Mouse (Mus musculus): Measurements from ENCODE around the gene Nedd9.
"Not testable (repeated sequence)": the region's sequence is repeated elsewhere in the genome, so short reads cannot be mapped to it uniquely, and the experiment has no call there.

Nedd9 gene

DNA sequence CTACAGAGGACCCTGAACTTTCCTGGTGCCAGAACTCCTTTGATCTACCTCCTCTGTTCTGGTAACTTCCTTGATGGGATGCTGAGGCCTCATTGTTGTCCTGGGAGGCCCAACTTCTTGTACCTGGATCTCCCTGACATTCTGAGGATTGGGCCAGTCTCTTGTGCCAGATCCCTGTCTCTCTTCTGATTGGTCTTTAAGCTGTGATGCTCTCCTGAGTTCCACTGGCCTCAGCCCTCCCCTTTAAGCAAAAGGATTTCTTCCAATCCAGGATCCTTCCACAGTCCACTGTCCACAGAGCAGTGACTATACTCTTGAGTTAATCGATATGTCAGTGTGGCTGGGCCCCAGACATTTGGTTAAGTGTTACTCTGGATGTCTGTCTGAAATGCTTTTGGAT is 112.3 kb downstream of the Nedd9 start:
- DNase-seq (ENCODE audit: low read depth, low spot score) = no peak

DNA sequence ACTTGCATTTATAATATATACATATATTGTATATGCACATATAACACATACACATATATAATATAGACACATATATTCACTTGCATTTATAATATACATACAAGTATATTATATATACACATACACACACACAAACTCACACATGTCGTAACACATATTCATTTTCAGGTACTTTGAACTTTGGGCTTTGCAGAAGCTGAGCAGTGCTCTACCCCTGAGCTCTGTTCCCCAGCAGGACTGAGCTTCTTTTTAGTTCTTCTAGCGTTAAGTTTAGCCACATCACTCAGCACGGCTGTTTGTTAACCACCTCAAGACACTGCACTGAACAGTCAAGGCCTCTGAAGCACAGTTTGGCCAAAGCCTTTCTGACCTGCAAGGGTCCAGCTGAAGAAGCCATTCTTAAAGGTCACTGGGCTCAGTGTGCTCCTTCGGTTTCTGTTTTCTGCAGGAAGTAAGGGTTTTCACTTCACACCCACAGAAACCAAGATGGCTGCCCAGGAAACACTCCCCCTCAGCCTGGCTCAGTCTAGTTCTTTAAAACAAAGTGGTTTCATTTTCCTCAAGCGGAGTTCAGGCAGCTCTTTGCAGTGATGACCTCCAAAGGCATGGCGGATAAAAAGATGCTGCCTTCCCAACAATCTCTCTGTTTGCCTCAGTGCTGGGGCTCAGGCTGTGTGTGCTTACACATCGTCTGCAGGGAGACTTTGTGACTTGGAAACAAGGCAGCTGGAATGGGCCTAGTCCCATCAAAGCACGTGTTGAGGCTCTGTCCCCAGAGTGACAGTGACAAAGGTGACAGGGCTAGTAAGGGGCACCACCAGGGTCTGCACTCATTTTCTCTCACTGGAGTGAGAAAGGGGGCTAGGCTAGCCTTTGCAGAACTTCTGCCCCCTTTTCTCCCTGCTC is 114.4 kb downstream of the Nedd9 start:
- no peak for DNase-seq (ENCODE audit: low read depth, low spot score)

DNA sequence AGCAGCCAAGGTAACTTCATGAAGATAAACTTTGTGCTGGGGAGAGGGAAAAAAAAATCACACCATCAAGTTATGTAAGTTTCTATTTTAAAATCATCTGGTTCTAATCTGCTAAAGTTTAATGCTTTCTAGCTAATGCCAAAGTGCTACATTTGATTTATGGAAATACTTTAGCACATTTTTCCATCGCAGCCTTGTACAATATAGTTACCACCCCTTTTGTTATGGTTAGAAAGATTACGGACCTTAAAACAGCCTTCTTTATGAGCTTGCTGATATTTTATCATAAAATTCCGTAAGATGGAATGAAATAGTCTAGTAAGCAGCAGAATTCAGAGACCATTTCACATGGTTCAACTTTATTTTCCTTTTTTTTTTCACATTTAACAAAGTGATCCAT is 115.6 kb downstream of the Nedd9 start:
- DNase-seq (ENCODE audit: low read depth, low spot score) = no peak

DNA sequence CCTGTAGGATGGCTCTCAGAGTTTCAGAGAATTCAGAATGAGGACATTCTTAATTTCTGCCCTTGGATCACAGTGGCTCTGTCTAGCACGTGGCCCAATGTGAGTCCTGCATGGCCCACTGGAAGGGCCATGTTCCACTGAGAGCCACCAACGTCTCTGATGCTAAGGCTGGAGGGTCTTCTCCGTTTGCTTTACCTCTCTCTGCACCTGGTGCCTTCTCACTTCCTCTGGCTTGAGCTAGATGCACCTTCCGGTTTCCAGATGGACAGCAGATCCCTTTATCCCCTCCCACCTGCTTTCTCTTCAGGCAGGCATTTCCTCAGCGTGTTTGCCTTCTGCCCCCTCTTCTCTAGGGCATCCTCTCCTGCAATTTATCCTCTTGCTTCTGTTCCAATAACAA is 118.5 kb downstream of the Nedd9 start:
- DNase-seq (ENCODE audit: low read depth, low spot score) = peak; percentile 12

DNA sequence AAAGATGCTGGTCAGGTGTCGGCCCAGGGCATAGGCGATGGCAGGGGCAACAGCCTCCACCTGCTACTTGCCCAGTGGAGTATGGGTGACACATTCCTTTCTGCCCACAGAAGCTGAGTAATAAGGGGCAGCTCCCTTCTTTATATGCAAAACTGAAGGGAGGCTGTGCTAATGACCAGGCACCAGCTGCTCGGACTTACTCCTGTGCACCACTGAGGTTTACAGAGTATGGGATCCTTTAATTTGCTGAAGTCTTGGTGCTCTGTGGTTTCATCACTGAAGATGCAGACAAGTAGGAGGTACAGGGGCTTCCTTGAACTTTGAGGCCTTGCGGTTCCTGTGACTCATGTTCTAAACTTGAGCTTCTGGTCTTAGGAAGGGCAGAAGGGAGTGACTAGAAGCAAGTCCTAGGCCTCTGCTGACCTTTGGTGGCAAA is 120.0 kb downstream of the Nedd9 start:
- DNase-seq (ENCODE audit: low read depth, low spot score) = peak; percentile 48

DNA sequence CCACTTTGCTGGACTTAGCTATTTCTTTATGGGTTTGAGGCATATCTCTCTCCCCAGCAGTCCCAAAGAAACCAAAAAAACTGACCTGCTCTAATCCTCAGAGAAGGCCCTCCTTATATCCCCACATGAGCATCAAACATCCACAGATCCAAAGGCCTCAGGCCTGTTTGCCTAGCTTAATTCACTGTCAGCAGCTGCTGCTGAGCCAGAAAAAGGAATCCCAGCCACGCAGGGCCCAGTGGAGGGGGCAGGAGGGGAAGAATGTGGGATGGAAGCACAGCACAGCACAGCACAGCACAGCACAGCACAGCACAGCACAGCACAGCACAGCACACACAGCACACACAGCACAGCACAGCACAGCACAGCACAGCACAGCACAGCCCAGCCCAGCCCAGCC is 120.6 kb downstream of the Nedd9 start:
- not testable (repeated sequence) for DNase-seq (ENCODE audit: low read depth, low spot score)

DNA sequence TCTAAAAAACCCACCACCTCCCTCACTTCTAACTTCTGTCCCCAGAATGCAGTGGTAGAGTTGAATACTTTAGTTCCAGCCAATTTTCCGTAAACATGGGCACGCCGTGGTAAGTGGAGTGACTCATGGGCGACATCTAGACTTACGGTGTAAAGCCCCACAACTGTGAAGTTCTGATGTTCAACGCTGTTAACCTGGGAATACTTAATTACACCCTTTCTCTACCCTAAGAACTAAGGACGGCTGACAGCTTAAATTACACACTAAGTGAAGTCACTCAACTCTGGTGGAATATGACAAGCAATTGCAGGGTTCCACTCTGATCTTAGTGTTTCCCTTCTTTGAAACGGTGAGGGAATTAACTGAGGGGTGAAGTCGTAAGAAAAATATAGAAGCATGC is 122.9 kb downstream of the Nedd9 start:
- no peak for DNase-seq (ENCODE audit: low read depth, low spot score)

DNA sequence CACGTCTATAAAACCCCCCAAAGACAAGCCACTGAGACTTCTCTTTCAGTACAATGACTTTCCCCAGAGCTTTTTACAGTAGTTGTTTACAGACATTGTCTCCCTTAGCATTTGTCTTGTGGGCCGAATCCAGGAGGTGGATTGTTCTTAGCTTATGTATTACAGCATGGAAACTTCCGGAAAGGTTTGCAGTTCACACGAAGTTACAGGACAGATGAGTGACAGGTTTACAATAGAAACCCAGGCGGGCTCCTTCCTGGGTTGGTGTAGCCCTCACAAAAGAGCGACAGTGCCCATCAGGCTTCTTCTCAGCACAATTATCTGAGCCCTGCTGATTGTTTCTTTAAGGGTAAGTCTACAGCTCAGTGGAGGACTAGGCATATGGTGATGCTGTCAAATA is 124.3 kb downstream of the Nedd9 start:
- DNase-seq (ENCODE audit: low read depth, low spot score) = no peak

DNA sequence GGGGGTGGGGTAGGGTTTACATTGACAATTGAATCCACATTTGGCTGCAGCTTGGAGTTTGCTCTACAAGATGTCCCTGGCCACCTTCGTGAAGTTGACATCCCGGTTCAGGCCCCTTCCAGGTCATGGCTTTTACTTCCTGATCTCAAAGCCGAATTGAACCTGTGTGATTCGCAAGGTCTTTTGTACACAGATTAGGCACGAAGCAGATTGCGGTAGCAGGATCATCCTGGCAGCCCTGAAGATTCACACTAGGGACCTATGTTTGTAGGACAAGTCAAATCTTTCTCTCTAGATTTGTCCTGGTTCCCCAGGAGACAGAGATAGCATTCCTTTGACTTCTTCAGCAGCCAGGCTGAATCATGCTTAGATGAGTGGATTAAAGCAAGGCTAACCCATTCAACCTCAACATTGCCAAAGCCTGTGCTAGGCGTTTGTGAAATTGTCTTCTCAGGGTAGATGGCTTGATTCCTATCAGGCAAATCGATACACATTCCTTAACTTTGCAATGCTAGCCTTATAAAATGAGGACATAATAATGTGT is 126.8 kb downstream of the Nedd9 start:
- no peak for DNase-seq (ENCODE audit: low read depth, low spot score)

DNA sequence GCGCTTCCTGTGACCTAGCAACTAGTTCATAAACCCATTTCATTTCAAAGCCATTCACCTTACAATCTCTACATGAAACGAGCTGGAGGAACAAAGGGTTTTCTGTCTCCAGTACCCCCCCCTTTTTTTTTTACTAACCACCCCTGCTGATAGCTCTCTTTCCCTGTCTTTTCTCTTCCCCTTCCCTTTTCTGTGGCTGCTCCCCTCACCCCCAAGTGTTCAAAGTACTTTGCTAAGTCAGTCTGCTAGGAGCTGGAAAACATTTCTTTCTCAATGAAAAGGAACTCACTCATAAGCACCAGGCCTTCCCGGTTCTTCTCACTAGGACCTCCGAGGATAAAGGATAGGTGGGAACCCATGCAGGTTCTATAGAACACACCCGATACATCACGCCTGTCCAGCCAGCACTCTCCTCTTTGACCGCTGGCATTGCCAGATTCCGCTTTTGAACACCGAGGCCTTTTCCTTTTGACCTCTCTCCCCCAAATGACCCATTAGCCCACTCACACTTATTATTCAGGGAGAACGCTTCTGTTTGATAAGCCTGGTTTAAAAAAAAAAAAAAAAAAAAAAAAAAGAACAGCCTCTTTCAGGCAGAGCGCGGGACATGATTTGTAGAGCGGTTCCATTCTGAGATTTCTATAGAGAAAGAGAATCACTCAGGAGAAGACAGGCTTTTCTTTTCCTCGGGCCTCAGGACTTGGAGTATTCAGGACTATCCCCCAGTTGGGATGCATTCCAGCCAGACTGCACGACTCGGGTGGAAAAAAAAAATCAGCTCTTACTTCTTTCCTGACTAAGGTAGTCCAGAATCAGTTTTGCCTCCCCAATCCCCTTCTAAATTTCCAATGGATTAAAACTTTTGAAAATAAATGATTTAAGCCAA is 127.6 kb downstream of the Nedd9 start:
- no peak for DNase-seq (ENCODE audit: low read depth, low spot score)

DNA sequence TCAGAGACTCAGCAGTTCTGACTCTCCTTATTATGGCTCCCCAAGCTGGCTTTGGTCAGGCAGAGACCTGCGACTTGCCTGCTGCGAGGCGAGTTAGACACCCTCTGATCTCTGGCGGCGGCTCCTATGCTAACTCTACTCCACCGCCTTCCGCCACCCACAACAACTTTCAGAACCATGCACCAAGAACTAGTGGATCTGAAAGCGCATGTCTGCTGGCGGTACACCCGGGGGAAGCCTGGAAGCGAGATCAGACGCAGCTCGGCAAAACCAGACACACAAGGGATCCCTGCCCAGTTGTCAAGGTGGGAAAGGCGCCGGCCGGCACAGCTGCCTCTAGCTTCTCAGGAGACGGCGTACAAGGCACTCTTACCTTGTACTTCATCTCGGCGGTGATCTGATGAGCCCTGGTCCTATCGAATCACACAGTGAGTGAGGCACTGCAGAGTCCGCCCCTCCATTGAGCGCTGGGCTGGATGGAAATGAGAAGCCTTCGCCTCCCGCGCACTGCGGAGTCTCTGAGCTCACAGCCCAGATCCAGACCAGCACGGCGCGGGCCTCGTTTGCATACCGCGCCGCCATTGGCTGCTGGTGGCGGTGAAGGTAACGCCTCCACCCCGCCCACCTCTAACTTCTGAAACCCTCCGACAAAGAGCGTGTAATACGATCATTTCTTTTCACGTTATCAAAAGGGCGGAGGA is 128.5 kb downstream of the Nedd9 start:
- DNase-seq (ENCODE audit: low read depth, low spot score) = peak; percentile 93

DNA sequence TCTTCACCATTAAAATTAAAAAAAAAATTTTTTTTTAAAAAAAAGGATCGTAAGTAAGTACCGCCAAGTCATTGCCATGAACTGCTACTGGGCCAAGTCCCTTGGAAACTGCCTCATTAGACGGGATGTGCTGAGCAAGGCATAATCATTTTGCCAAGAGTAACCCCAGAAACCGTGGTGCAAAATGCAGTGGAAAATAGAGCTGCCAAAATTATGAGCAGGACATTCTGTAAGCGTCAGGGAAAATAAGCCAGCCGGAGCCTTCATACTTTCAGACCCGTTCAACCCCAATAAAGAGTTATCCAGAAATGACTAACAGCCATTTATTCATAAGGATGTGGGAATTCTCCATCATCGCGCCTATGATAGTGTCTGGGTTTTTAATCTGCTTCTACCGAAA is 129.2 kb downstream of the Nedd9 start:
- DNase-seq (ENCODE audit: low read depth, low spot score) = no peak

DNA sequence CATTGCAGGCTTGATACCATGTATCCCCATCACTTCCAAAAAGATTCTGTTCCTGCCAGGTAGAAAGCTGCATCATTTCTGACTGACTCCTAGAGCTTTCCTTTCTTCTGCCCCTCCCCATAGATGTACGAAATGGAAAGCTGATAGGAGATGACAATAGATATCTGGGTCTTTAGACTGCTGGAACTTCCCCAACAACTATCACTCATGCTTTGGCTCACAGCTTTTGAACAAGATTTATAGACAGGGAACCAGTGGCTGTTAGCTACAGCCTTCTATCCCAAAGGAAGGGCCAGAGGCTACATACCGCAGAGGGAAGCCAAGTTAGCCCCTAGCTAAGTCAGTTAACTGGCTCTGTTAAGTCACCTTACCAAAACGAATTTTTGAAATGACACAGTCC is 129.6 kb downstream of the Nedd9 start:
- no peak for DNase-seq (ENCODE audit: low read depth, low spot score)

DNA sequence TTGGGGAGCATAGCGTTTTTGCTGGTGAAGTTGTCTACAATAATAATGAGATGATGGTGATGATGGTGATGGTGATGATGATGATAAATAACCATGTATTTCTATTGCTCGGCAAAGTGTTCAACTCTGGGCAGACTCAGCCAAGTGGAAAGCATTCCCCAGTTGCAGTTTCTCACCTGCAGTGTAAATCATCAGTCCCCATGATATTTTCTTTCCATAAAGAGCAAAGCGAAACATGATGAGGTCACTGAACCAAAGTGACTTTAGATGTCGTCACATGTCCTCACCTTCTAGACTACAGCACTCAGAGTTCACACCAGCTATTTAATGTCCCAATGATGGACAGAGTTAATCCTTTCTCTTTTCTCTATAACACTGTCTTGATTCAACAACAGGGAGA is 130.0 kb downstream of the Nedd9 start:
- no peak for DNase-seq (ENCODE audit: low read depth, low spot score)

DNA sequence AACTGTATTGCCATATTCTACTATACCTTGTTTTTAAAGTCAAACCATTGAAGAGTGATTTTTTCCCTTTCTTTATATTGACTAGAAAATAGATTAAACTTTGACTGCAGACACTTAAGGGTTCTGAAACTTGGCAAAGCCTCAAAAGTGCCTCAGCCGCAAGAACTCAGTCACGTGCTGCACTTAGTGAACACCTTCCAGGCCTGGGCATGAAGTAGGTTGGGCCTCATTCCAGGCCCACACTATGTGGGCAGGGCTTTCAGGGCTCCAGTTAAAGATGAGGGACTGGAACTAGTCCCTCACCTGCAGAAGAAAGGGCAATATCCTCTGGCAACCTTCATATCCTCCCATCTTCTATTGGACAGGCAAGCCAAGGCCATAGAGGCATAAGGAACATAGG is 131.6 kb downstream of the Nedd9 start:
- no peak for DNase-seq (ENCODE audit: low read depth, low spot score)

DNA sequence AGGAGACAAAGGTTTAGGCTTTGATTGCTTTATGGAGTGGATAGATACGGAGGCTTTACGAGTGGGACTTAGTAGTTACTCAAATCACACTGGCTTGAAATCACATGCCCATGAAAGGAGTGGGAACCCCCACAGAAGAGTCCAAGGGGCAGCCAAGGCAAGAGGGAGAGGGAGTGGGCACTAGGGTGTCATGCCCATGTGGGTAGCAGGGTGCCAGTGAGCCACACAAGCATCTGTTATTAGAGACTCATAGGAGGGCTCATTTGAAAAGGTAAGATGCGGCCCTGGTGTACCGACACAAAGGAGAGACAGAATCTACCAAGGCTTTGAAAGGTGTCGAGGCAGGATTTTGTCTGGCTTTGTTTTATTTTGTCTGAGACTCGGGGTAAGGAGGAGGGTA is 132.6 kb downstream of the Nedd9 start:
- DNase-seq (ENCODE audit: low read depth, low spot score) = no peak

DNA sequence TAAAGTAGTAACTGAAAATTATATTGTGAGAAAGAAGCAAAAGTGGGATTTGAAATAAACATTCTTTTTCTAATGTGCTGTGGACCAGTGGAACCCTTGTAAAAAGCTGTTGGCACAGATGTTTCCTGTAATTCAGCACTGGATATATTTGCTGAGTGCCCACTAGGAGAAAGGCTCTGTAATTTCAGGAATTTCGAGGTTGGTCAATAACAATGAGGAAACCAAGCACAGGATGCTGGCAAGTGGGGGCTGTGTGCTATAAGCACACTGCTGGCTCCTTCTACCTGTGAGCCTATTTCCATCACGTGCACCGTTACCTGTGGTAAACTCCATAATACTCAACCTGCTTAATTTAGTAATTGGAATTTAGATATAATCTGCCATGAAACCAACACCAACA is 133.5 kb downstream of the Nedd9 start:
- no peak for DNase-seq (ENCODE audit: low read depth, low spot score)

DNA sequence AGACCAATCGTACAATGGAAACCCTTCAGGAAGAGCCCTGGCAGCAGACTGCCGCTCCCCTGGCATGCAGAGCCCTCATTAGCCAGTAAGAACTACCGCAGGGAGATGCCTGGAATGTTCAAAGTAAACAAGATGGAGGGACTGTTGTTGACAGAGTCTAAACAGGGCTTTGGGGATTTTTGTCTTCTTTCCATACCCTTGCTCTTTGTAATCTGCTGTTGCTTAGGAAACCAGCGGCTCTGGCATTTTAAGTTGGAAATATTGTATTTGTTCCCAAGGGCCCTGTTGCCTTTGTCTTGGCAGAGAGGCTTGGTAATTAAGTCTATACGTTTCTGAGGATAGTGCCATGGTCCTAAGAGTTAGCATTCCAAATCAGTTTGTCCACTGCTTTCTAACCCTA is 134.8 kb downstream of the Nedd9 start:
- DNase-seq (ENCODE audit: low read depth, low spot score) = no peak

DNA sequence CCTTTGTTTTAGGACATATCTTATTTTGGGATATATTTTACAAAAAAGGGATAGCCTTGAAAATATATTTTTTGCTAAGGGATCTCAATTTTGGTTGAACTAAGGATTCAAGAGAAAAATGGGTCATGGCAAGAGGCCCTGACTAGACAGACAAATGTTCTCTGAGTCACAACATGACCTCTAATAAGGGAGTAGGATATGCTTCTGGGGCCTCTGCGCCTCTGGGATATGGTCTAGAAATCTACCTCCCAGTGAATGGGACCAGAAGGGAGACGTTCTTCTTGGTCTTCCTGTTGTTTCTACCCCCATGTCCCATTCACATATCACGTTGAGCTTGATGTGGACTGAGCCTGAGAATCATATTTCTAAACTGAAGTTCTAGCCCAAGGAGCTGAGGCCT is 136.6 kb downstream of the Nedd9 start:
- DNase-seq (ENCODE audit: low read depth, low spot score) = no peak

DNA sequence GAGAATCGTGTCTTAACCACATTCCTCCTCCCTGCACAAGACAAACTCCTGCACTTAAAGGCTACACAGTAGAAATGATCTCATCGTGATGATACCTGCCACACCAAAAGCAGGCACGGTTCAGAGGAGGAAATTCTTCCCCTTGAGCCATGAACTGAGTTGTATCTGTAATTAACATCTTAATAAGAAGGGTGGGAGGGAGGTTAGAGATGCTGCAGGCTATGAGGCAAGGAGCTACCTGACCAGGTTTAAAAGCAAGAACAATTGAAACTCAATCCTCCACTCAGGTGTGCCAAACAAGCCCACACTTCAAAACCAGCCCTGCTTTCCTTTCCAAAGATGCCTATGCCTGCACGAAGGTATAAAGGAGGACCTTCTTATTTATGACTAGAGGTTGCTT is 137.4 kb downstream of the Nedd9 start:
- no peak for DNase-seq (ENCODE audit: low read depth, low spot score)

DNA sequence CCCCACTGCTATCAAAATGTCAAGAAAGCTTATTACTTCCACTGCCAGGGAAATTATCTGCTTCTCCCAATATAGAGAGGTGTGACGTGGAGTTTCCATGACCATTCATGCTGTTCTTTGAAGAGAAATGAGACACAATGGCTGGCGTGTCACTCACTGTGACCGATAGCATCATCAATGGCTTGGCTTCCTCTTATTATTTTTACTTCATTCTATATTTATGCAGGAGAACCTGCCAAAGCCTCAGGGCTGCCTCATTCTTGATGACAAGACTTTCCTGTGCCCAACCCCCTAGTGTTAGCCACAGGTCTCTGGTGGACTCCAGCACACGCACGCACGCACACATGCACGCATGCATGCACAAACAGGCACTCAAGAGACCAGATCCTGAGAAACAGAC is 141.4 kb downstream of the Nedd9 start:
- DNase-seq (ENCODE audit: low read depth, low spot score) = no peak

DNA sequence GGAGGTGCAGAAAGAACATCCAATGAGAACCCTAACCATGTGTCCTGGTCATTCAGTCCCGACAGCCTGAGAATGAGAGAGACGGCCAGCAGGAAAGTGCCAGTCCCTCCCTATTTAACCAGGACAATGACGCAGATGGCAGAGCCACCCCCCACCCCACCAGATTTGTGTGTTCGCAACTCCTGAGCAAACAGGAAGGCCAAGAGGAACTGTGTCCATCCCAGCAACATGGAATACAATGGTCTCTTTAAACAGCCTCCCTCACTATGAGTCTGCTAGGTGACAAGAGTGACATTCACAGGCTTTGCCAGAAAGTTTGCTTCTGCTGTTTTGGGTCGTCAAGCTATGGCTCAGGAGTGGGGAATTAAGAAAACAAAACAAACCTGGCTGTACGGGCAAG is 141.9 kb downstream of the Nedd9 start:
- DNase-seq (ENCODE audit: low read depth, low spot score) = no peak

All from A20 (cell line).